Mouse (Mus musculus): ENCODE results near the gene Eapp.

- TF ChIP-seq CTCF (conservative IDR thresholded peaks at IDR 0.05; ENCODE audit: insufficient read depth, insufficient read length, low read depth, low read length) (no peak), POLR2A (IDR thresholded peaks at IDR 0.05; ENCODE audit: low read depth, low read length) (no peak)
These were observed 50.8 kb downstream of the Eapp start for GRCm38 (mm10) chr12:54644947-54645346.
